Mouse (Mus musculus): ENCODE measurements at regions not wholly inside any gene's neighbourhood (a gene's known extent, or its start where the extent isn't known, plus 50 kb on each side); places are given as distances from the start of the nearest gene placed in this dataset.

GRCm38 (mm10) chr7:37095839-37096238, 397.9 kb downstream of the Tshz3 start:
- DNase-seq (ENCODE audit: low read depth) = no peak

GRCm38 (mm10) chr7:37096291-37096690, 398.4 kb downstream of the Tshz3 start:
- DNase-seq (ENCODE audit: low read depth) = no peak

GRCm38 (mm10) chr7:37098950-37099349, 401.0 kb downstream of the Tshz3 start:
- no peak for DNase-seq (ENCODE audit: low read depth)

- DNase-seq (ENCODE audit: low read depth) = no peak
Observed at GRCm38 (mm10) chr7:37104671-37105070, 406.8 kb downstream of the Tshz3 start.

- DNase-seq (ENCODE audit: low read depth) = no peak
Observed at GRCm38 (mm10) chr7:37111071-37111470, 413.2 kb downstream of the Tshz3 start.

GRCm38 (mm10) chr7:37120776-37121175, 422.9 kb downstream of the Tshz3 start:
- no peak for DNase-seq (ENCODE audit: low read depth)

- no peak for DNase-seq (ENCODE audit: low read depth)
Observed at GRCm38 (mm10) chr7:37140191-37140590, 442.3 kb downstream of the Tshz3 start.

GRCm38 (mm10) chr7:37142780-37143179, 444.9 kb downstream of the Tshz3 start:
- no peak for DNase-seq (ENCODE audit: low read depth)

GRCm38 (mm10) chr7:37144303-37144702, 446.4 kb downstream of the Tshz3 start:
- no peak for DNase-seq (ENCODE audit: low read depth)

GRCm38 (mm10) chr7:37149711-37150110, 451.8 kb downstream of the Tshz3 start:
- DNase-seq (ENCODE audit: low read depth) = no peak

GRCm38 (mm10) chr7:37159801-37160200, 461.9 kb downstream of the Tshz3 start:
- no peak for DNase-seq (ENCODE audit: low read depth)

- no peak for DNase-seq (ENCODE audit: low read depth)
Observed at GRCm38 (mm10) chr7:37168883-37169282, 471.0 kb downstream of the Tshz3 start.

GRCm38 (mm10) chr7:37175746-37176145, 477.8 kb downstream of the Tshz3 start:
- no peak for DNase-seq (ENCODE audit: low read depth)

- DNase-seq (ENCODE audit: low read depth) = no peak
Observed at GRCm38 (mm10) chr7:37178256-37178655, 480.3 kb downstream of the Tshz3 start.

GRCm38 (mm10) chr7:37179907-37180306, 482.0 kb downstream of the Tshz3 start:
- DNase-seq (ENCODE audit: low read depth) = no peak

GRCm38 (mm10) chr7:37180416-37180815, 482.5 kb downstream of the Tshz3 start:
- no peak for DNase-seq (ENCODE audit: low read depth)

GRCm38 (mm10) chr7:37181109-37181508, 483.2 kb downstream of the Tshz3 start:
- no peak for DNase-seq (ENCODE audit: low read depth)

- DNase-seq (ENCODE audit: low read depth) = no peak
Observed at GRCm38 (mm10) chr7:37192536-37192935, 494.6 kb downstream of the Tshz3 start.

- no peak for DNase-seq (ENCODE audit: low read depth)
Observed at GRCm38 (mm10) chr7:37204800-37205199, 506.9 kb downstream of the Tshz3 start.

GRCm38 (mm10) chr7:37208305-37208704, 510.4 kb downstream of the Tshz3 start:
- no peak for DNase-seq (ENCODE audit: low read depth)

- DNase-seq (ENCODE audit: low read depth) = no peak
Observed at GRCm38 (mm10) chr7:37213751-37214181, 515.8 kb downstream of the Tshz3 start.

- DNase-seq (ENCODE audit: low read depth) = no peak
Observed at GRCm38 (mm10) chr7:37215498-37215897, 517.6 kb downstream of the Tshz3 start.

- DNase-seq (ENCODE audit: low read depth) = peak; percentile 0
Observed at GRCm38 (mm10) chr7:37220476-37220875, 522.6 kb downstream of the Tshz3 start.

GRCm38 (mm10) chr7:37226423-37226822, 528.5 kb downstream of the Tshz3 start:
- DNase-seq (ENCODE audit: low read depth) = no peak
